Mouse (Mus musculus) cerebellum, postnatal 4 days (tissue): ENCODE measurements around the gene Hikeshi.

Experiments
- DNase-seq, 2 experiments: peaks; one replicate each; pipeline ENCODE4 v3.0.0; 2022; ENCODE audit warnings: low spot score in 2 of 2, mixed read lengths in 1 of 2

The Hikeshi gene

GRCm38 (mm10) chr7:89940571-89941463, at the start of gene Hikeshi:
Gene Hikeshi, minus strand, starts transcription at chr7:89941204.
- DNase-seq: peak; percentile 67 to 88

DNA sequence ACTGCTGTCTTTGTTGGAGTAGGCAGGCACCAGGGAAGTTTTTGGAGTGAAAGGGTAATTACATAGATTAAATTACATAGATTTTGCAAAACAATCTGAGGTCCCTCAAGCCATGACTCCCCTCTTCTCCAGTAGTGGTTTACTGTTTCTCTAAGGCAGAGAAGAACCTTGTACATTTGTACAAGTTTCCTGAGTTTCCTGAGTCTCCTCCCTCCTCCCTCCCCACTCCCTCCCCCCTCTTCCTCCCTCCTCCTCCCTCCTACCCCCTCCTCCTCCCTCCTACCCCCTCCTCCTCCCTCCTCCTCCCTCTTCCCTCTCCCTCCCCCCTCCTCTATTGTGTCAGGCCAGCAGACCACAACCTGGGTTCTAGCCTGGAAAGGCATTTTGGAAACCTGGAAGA, 43.4 kb upstream of the Hikeshi start:
- no peak for DNase-seq

- DNase-seq: no peak
Observed at GRCm38 (mm10) chr7:89983441-89983840, 42.4 kb upstream of the Hikeshi start.

GRCm38 (mm10) chr7:89981557-89981956, 40.6 kb upstream of the Hikeshi start:
- DNase-seq: no peak

DNA sequence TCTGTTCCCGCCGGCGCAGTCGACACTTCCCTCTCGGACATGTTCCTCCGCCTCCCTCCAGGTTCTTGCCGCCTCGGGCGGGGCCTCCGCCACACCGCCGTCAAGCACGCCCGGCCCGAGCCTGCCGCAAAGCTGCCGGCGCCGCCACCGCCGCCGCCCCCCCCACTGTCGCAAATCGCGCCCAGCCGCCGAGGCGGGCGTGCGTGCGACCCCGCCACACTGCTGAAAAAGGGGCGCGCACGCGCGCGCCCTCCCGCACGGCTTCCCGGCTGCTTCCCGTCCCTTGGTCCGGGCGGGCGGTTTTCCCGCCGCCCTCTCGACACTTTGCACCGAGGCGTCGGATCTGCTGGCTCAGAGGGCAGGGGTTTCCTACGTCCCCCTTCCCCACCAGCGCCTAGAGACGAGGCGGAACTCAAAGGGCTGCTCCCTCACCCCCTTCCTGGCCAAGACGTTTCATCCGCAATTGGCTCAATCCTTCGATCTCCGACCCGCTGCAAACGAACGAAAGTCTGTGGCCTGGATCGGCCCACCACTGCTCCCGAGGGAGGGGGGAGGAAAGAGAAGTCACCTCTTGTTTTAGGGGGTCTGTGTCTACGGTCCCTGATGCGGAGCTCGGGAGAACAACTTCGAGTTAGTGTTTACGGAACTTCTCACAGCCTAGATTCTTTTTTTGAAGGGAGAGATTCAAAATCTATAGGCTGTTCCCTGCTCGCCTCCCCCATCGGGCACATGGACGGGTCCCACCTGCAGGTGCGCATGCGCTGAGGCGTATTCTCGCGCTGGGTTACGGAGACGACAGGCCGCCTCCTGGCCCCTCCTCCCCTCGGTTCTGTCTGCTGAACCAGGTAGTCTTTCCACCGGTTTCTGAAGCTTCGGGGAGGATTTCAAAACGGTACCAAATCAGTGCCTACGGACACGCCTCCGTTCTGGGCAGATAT, 39.8 kb upstream of the Hikeshi start, which contains the start of gene Eed:
Eed (minus strand) TSS at position 499 of the 938 bp plus-strand sequence.
- DNase-seq: peak; percentile 86 to 95

DNA sequence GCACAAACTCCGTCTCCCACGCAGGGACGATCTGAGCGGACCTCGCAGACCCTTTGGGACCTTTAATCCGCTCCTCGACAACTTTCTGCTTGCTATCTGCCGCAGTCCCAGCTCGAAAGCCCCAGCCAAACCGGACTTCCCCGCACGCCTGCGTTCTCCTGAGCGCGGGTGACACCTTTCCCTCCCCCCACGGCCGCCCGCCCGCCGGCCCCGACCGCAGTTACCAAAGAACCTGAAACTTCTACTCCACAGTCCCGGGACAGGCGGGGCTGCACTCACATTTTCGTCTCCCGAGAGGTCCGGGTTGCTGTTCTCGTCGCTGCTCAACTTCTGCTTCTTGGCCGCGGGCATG, 39.1 kb upstream of the Hikeshi start:
- no peak for DNase-seq

DNA sequence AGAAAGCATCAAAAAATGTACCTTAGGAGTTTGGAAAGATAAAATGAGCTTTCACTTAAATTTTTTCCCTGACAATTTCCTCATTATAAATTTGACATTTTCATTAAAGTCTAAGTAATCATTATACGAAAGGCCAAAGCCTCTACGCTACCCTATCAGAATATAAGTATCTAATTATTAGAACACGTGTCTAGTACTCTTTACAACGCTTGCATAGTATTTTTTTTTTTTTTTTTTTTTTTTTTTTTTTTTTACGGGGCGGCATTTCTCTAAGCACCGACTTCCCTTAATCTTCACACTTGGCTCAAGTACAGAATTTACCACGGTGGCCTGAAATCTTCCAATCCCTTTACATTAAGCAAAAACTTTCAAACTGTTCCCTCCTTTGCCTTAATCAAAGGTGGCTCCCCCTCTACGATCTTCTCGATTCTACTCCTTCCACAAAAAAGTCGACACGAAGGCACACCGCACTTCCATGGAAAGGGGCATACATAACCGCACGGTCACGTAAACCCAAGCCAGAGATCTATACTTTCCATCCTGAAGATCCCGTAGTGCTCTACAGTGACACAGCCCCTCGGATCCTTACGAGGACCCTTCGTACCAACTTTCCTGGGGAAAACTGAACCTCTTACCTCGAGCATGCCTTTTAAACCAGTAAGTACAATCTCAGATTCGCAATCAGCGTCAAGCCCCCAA, 38.6 kb upstream of the Hikeshi start:
- DNase-seq: no peak

- DNase-seq: no peak
Observed at GRCm38 (mm10) chr7:89976796-89977195, 35.8 kb upstream of the Hikeshi start.

DNA sequence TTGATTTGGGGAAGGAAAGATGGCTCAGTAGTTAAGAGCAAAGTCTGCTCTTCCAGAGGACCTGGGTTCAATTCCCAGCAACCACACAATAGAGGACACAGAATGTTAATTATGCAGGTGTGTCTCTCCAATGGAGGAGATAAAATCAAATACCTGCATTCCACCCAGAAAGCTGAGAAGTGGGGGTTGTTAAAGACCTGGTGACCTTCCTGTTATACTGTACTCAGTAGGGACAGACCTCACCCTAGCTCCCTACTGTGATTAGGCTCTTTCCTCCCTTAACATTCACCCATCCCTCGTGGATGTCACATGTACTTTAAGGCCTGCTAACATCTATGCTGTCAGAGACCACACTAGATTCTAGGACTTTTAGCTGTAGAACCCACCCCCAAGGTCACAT, 34.6 kb upstream of the Hikeshi start:
- no peak for DNase-seq

DNA sequence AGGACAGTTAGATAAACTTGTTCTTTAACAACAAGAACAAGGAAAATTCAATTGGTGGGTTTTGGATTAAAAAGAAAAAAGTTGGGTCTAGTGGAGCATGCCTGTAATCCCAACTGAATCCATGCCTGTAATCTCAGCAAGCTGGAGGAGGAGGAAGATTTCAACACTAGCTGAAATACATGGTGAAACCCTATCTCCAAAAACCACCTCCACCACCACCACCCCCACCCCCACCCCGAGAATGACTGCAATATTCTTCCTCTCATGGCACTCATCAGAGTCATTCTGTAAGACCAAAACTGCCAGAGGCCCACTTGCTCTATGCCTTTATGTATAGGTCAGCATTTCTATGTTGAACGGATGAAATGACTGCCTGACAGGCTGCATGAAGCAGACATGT, 26.2 kb upstream of the Hikeshi start:
- no peak for DNase-seq

GRCm38 (mm10) chr7:89966771-89967170, 25.8 kb upstream of the Hikeshi start:
- DNase-seq: no peak

- DNase-seq: no peak
Observed at GRCm38 (mm10) chr7:89963135-89963534, 22.1 kb upstream of the Hikeshi start.

DNA sequence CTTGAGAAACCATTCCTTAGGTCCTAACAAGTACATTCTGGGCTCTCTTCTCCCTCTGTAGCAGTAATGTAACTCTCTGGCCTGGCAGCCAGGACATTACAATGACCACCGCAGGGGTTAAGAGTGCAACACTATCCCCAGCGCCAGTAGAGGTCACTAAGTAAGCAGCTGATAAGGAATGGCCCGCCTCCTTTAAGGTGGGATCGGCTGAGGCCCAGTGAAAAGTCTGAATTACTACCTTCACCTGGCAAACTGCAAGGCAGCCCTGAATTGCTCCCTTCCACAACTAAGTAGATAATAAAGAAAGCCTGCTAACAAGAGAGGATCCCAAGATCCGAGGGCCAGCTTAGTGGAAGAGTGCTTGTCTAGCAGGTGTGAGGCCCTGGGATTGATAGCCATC, 16.3 kb upstream of the Hikeshi start:
- DNase-seq: no peak

GRCm38 (mm10) chr7:89954261-89954660, 13.3 kb upstream of the Hikeshi start:
- no peak for DNase-seq

GRCm38 (mm10) chr7:89949403-89949802, 8.4 kb upstream of the Hikeshi start:
- DNase-seq: no peak

GRCm38 (mm10) chr7:89948026-89948425, 7.0 kb upstream of the Hikeshi start:
- no peak for DNase-seq

- no peak for DNase-seq
Observed at GRCm38 (mm10) chr7:89939497-89940353, 1.3 kb downstream of the Hikeshi start.

DNA sequence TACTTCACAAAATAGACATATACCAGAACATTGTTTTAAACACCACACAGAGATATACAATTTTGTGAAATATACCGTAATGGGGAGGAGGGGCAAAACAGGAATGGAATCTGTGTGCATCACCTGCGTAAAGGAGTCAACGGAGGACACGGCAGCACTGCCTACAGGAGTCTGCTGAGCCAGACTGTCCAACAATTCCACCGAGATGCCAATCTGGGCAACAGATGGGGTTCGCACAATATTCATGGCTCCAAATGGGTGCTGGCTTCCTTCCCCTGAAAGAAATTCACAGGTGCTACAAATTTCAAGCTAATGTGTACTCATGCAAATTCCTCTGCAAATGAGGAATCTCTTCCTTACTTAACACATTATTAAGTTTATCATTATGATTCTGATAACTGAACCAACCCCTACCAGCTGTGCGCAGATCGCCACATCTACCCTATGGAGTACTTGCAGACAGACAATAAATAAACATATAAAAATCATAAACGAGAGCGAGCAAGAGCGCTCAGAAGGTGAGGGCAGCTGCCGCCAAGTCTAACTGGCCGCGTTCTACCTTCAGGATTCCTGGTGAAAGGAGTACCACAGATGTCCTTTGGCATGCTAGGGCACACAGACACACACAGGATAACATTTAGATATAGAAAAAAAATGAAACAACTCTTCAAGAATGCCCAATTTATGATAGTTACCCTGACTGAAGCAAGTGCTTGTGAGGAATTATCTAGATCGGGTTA, 17.4 kb downstream of the Hikeshi start:
- peak in 1 of 2 experiments; percentile 16 for DNase-seq

DNA sequence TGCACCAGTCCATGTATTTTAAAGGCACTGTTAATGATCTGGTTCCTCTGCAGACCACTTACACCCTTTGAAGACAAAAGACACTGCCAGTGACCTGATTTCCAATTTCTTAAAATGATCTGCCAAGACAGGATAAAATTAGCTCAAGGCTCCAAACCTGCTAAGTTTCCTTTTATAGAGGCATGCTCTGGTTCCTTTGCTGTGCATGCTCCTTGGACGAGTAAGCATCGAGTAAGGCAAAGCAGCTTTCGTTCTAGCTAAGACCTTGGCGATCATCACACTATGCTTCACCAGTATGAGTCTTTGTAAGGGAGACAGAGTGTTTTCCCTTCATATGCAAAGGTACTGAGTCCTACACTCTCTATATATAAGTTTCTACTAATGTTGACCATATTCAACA, 23.2 kb downstream of the Hikeshi start:
- no peak for DNase-seq

DNA sequence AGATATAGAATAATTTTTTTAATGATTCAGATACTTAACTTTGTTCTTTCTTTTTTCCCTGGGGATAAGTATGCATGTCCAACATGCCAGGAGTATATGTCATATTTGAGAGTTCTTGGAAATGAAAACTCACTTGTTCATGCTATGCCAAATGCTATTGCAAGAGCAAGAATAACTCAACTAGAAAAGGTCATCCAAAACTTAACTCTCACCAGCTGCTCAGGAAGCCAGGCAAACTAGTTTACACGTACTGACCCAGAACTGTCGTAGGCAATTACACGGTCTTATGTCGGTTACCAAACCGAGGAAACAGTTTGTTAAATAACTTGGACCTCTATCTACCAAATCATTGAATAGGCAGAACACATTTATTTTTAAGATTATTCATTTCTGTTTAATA, 24.3 kb downstream of the Hikeshi start:
- DNase-seq: no peak
